Mouse (Mus musculus): Measurements from ENCODE around the gene Tmbim1.
A peak's percentile ranks its signal among the peaks of the same experiment; 100 is the strongest.
"Not testable (repeated sequence)": the region's sequence is repeated elsewhere in the genome, so short reads cannot be mapped to it uniquely, and the experiment has no call there.

Tmbim1 gene

DNA sequence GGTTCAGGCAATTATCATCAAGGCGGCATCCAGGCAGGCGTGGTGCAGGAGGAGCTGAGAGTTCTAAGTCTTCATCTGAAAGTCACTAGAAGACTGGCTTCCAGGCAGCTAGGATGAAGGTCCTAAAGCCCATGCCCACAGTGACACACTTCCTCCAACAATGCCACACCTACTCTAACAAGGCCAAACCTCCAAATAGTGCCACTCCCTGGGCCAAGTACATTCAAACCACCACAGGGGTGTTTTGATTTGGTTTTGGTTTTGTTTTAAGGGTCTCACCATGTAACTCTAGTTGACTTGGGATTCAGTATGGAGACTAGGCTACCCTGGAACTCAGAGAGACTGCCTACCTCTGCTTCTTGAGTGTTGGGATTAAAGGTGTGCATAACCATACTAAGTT, at the start of gene Tmbim1:
Tmbim1 (minus strand) TSS at position 101 of the 400 bp plus-strand sequence.
- no peak for DNase-seq

DNA sequence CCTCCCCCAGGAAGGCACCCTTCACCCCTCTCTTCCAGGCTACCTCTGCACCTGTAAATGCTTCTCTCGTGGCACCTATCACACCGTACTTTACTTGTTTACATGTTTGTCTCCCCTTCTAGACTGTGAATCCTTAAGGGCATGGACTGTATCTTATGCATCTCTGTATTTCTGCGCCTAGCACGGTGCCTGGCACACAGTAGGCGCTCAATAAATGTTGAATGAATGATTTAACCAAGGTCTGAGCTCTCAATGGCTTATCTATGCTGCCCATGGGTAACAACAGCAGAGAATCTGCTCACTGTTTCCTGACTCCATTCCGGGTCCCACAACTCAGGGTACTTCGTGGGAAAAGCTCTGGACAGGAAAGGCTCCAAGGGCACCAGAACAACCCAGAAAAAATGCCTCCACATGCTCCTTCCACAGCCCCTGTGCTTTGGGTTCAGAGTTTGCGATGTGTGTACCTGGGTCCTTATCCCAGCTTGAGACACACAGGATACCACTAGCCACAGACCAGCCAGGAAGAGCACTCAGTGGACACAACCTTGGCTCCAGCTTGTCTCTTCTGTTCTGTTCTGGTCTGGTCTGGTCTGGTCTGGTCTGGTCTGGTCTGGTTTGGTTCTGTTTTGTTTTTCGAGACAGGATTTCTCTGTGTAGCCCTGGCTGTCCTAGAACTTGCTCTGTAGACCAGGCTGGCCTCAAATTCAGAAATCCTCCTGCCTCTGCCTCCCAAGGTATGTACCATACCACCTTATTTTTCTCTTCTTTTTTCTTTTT, 48.2 kb upstream of the Tmbim1 start:
- DNase-seq: no peak

DNA sequence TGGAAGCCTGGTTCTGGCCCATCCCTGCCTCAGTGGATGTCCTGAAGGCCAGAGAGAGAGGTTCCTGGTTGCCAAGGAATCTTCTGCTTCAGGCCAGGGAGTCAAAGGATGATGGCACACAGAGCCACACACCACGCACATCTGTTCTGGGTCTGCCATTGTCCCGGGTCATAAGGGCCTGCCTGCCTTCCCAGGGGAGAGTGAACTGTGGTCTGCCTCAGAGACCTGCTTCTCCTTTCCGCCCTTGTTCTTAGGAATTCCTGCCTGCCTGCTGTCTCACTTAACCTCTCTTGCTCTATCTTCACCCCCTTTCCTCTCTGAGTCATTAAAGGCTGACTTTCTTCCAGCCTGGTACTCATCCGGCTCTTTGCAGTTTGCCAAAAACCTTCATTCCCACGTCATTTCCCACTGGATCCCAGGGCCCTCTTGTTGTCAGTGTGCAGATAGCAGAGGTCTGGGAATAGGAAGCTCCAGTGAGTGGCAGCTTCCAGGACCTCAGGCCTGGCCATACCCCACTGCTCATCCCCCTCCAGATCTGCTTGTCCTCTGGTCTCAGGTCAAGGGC, 47.2 kb upstream of the Tmbim1 start:
- DNase-seq: no peak

DNA sequence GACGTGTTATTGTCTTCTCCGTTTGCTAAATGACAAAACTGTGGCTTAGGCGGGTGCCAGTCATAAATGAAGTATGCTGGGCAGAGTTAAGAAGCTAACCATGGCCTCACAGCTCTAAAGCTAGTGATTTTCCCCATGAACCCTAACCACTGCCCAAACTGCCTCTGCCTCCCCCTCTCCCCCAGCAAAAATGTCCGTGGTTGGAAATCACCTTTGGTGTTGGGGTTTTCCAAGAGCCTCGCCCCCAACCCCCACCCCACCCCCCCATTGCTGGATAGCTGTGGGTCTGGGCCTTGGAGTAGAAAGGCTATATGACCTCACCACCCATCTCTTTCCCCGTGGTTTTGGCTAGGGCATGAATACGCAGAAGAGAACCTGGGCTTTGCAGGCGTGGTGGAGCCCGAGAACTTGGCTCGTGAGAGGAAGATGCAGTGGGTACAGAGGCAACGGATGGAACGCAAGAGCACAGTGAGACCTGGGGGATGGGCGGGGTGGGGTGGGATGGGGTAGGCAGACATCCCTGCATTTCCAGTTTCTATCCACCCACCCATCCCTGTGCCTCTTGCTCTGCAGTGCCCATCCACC, 45.9 kb upstream of the Tmbim1 start:
- DNase-seq: no peak

DNA sequence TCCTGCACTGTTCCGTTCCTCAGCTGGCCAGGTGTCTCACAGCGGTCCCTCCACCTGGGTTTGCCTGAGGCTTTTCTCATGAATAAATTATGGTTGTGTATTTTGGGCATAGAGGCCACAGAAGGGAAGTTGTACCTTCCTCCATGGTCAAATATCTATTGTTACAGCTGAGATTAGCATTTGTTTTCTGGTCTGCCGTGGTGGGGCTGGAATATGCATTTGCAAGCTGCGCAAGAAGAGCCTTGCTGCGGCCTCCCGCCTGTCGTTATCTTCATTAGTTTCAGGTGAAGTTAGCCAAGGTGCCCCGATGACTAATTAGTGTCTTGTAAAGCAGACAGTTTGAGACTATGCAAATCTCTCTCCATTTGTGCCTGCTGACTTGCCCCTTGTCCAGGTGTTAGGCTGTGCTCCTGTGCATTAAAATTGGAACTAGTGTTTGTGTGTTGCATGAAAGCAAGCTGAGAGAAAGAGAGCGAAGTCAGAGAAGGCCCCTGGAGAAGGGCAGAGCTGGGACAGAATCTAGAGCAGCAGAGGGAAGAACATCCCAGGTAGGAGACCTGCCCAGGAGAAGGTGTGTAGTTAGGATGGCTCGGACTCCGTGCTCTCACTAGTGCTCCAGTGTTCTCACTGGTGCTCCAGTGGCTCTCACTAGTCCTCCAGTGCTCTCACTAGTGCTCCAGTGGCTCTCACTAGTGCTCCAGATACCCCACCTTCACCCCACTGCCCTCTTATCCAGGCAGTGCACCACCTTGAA, 38.9 kb upstream of the Tmbim1 start:
- DNase-seq: no peak

DNA sequence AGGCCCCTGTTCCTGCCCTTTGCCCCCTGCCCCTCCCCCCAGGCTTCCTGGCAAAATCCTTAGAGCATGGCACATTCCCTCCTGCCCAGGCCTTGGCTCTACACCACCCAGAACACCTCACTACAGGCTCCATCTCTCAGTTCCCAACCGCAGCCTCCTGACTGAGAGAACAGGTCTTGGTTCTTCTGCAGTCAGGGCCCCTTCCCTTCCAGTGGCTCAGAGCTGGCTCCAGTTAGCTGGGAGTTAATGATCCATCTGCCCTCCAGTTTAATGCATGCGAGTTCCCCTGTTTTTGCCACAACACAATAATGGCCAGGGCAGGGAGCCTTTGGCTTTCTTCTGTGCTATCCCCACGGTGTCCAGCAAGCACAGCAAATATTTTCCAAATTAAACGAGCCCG, 37.7 kb upstream of the Tmbim1 start:
- DNase-seq: peak; percentile 57

DNA sequence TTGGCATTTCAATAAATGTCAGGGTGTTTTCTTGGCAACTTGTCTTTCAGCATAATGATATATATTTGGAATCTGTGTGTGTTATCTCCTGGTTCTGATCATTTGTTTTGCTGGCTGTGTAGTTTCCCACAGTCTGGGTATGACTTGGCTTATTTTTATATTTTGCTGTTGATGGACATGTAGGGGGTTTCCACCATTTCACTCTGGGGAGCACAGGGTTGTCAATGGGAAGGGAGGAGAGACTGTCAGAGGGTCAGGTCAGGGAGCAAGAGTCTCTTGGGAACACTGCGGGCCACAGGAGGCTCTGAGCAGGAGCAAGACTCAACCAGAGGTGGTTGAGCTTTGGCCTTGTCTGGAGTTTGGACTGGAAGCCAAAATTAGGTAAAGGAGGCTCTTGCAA, 36.9 kb upstream of the Tmbim1 start:
- DNase-seq: no peak

DNA sequence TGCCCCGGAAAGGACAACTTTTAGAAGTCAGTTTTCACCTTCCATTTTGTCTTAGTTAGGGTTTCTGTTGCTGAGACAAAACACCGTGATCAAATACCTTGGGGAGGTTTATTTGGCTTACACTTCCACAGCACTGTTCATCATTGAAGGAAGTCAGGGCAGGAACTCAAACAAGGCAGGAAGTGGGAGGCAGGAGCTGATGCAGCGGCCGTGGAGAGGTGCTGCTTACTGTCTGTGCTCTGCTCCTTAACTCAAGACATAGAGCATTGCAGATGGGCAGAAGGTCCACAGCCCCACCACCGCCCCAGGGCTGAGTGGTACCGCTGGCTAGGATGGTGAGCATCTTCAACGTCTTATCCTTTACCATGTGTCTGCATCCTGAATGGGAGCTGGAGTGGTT, 36.5 kb upstream of the Tmbim1 start:
- DNase-seq: no peak

DNA sequence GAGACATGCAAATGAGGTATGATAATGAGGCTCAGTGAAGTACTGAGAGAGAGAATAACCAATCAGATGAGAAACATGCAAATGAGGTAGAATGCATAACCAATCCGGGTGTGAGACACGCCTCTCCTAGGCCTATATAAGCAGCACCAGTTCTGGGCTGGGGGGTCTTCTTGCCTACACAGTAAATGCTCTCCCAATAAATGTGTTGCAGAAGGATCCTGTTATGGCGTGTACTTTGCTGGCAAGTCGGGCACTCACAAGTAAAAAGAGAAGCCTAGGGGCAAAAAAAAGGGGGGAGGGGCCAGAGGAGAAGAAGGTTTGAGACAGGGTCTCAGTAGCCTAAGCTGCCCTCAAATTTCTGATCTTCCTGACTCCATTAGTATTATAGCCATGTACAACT, 35.6 kb upstream of the Tmbim1 start:
- DNase-seq: not testable (repeated sequence)

DNA sequence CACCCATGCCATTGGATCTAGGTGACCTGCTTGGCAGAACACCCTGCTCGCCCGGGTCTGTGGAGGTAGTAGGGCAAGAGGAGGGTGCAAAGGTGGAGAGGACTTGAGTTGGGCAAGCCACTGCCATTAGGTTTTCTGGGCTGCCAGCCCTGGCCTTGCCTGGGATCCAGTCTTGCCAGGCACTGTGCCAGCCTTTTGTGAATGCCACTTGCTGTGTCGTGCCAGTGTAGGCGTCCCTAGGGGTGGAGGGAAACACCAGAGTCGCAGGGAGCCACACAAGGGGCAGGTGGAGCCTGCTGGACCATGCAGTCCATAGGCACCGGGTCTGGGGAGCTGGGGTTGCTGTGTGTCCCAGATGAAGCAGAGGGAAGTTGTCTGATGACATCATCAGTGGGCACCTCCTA, 34.9 kb upstream of the Tmbim1 start:
- DNase-seq: peak; percentile 80

DNA sequence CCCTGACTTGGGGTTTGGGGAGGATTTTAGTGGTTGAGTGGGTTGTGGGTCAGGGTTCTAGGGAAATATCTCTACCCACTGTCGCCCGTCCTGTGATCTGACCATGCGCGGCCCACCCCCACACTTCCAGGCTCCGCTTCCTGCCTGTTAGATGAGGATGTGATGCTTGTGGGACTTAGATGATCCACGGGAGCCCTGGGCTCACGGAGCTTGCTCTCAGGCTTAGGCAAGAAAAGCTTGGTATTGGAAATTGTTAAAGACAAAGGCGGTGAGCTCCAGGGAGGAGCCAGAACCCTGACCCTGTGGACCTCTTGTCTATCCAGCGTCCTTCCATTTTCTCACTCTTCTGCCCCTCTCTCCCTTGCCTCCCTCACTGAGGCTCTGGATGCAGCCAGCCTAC, 34.5 kb upstream of the Tmbim1 start:
- no peak for DNase-seq

DNA sequence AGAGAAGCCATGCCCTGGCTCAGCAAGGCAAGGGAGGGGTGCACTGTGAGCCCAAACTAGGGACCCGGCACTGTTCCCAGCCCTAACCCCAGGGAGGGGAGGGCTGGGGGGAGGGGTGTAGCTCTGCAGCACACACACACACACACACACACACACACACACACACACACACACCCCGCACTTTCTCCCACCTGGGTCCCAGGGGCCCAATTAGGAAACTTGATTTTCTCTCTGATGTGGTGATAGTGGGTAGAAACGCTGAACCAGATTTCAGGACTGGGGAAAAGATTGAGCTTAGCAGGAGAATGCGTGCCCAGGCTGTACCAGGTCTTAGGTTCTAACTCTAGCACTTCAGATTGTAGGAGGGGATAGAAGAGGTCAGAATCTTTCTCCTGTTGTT, 33.2 kb upstream of the Tmbim1 start:
- no peak for DNase-seq

DNA sequence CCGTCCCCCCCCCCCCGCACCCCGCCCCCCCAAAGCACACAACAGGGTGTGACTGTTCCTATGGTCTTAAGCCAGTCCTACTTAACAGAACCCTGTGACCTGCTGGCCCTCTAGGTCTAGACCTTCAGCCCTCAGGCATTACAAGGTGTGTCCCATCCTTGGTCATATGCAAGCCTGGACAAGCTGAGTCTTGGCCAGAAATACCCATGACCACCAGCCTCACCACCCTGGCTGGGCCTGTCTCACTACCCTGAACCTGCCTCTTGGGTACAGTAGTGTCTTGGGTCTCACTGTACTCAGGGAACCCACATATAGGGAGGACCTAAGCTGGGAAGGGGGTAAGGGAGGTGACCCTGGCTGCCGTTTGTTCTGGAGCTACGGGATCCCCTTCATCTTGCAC, 32.6 kb upstream of the Tmbim1 start:
- no peak for DNase-seq

DNA sequence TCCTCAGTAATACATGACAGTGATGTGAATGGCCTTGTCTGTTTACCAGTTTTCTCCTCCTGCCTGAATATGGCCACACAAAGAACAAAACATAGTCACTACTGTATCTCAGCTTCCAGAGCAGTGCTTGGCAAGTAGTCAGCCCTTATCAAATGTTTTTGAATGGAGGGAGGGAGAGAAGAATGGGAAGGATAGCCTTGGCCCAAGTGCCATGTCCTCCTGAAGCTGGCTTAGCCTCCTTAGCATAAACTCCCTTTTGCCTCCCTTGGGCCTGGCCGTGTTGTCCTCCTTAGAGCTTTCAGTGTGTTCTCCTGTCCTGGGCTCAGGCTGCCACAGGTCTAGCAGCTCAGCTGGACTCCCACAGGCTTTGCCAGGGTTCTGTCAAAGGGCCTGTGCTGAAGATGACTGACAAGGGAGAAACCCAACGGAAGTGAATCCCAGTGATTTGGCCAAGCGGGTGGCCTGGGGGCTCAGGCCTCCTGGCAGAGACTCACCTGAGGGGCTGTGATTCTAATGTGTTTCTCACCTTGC, 31.9 kb upstream of the Tmbim1 start:
- DNase-seq: no peak

DNA sequence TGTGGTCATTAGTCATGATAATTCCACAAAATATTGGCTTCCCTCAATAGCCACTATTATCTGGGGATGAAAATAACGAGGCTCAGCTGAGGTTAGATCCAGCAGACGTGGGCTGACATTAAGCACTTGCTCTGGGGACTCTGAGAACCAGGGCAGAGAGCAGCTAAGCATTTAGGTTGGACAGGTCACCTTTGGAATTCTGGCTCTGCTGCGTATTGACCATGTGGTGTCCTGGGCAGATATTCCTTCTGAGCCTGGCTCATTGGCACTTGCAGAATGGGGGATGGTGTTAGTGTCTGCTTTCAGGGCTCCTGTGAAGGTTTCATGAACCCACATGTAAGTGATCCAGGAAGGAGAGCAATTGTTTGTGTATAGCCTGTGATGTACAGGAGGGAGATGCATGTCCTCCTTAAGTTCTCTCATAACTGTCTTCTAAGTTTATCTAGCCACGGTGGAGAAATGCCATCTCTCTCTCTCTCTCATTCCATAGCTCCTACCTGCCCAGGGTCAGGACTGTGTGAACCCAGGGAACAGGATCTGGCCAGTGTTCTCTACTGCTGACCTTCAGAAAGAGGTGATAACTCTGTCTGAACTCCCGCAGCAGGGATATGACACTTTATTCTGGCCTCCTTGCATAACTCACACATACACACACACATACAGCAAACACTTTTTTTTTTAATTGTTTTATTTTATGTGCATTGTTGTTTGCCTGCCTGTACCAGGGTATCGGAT, 30.2 kb upstream of the Tmbim1 start:
- peak; percentile 46 for DNase-seq

DNA sequence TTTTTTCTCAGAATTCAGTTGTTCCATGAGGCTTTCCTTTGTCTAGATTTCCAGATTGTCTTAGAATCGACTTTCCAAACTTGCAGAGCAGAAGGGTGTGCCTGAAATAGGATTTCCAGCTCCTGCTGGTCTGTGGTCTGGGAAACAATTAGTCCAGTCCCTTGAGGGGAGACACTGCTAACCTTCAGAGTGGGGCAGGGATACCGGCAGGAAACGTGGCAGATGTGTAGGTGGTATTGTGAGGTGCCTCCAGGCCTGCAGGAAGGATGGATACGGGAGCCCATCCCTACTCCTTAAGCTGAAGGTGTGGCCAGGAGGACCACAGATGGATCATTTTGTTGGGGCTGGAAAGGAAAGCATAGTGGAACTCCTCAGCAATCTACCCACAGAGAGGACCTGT, 29.6 kb upstream of the Tmbim1 start:
- DNase-seq: no peak

DNA sequence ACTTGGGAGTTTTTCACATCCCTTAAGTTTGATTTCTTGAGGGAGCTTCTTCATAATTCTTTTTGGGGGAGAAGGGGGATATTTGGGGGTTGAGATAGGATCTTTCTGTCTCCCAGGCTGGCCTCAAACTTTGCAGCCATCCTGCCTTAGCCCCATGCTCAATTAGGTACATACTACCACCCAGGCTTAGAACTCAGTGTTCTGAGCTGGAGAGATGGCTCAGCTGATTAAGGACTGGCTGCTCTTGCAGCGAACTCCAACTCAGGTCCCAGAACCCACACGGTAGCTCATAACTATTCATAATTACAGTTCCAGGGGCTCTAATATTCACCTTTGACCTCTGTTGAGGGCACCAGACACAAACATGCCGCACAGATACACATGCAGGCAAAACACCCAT, 29.2 kb upstream of the Tmbim1 start:
- no peak for DNase-seq

DNA sequence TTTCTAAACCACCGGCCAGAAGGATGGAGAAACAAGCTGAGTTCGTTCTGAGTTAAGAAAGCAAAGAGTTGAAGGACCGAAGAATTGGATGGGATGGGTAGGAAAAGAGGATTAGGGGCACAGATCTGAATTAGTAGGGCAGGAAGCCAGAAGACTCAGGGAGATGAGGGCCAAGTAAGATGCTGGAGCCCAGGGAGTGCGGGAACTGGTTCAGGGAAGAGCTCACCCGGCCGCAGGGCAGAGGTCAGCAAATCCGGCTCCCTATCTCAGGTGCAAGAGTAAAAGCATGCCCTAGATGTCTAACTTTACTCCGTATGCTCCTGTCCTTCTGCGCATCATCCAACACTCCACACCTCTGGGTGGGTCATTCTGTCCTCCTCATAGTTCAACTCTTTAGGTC, 27.5 kb upstream of the Tmbim1 start:
- peak; percentile 42 for DNase-seq

DNA sequence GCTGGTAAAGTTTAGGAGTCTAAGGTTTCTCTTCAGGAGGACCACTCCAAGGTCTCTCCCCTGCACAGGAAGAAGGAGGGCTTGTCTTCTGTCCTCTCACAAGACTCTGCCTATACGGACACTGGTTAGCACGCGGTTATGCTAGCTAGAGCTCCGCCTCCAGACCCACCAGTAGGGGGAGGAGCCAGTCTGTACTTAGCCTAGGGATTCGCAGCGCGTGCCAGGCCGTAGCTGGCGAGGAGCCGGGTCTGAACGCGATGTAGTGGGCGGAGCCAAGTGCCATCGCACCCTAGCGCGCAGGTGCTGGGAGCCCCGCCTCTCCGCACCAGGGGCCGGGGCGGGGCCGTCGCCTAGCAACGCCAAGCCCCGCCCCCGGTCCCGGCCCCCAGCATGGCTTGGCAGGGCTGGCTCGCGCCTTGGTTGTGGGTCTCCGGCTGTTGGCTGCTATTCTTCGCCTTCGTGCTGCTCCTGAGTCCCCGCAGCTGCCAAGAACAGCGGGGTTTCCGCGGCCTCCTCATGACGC, 26.9 kb upstream of the Tmbim1 start:
- peak; percentile 98 for DNase-seq

DNA sequence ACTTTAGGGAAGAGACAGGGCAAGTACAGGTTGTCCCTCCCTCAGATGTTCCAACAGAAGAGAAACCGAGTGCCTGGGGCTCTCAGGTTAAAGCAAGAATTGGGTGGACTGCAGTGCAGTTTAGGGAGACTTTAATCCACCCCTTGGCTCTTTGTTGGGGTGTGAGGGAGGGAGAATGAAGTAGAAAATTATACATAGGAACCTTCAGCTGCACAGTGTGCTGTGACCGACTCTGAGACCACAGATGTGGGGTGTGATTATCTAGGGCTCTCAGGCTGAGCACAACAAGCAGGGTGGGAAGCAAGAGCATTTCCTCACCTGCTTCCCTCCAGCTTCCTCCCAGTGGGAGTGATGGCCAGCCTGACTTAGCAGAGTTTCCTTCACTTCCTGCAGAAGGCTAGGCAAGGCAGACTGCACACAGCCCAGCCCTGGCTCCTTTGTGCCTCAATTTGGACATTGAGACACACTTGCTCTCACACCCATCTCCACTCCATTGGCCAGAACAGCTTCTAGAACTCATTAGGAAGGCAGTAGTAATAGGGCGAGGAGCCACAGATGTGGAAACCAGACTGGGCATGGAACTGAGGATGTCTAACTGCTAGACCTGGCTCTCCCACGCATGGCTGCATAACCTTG, 25.7 kb upstream of the Tmbim1 start:
- no peak for DNase-seq

DNA sequence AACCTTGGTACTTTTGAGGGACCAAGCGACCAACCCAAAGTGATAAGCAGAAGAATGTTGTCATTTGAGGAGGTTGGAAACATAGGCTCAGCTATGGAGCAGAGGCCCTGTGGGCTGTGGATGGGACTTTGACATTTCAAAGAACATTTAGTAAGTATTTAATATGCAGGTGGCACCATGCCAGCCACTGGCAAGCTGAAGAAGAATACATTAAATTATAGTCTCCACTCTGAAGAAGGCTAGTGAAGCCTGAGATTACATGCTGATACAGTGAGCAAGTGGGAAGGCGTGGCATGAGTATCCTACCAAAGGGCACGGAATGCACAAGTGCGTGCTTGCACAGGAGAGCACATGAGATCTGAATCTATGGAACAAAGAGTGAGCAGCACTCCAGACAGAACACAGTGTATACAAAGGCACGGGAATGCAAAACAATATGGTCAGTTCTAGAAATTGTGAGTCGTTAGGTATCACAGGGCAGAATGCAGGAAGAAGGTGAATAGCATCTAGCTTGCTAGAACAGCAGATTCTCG, 24.5 kb upstream of the Tmbim1 start:
- peak; percentile 38 for DNase-seq

DNA sequence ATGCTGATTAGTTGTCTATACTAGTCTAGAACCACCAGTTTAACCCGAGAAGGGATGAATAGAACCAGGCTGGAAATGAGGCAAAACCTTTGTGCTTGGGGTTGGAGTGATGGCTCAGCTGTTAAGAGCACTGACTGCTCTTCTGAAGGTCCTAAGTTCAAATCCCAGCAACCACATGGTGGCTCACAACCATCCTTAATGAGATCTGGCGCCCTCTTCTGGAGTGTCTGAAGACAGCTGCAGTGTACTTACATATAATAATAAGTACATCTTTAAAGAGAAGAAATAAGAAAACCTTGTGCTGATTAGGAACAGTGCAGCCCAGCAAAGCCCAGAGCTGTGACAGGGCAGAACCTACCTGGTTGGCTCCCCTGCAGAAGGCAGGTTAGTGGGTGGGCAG, 21.5 kb upstream of the Tmbim1 start:
- DNase-seq: not testable (repeated sequence)

Data from kidney, adult 18-20 months (tissue).